Mouse (Mus musculus): ENCODE measurements around the gene Gm5662.
"Not testable (repeated sequence)": the region's sequence is repeated elsewhere in the genome, so short reads cannot be mapped to it uniquely, and the experiment has no call there.

DNA sequence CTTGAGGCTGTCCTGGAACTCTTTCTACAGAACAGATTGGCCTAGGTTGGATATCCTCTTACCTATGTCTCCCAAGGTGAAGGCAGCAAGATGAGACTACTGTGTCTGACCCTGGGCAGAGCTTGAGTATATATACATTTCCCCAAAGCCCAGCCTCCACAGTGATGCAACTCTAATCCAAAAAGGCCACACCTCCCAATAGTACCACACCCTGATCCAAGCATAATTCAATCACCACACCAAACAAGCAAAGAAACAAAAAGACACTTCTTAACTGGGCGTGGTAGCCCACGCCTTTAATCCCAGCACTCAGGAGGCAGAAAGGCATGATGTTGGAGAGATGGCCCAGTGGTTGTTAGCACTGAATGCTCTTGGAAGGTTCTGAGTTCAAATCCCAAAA is 49.6 kb upstream of the Gm5662 start, which contains the start of gene Gm5039:
- not testable (repeated sequence) for TF ChIP-seq CEBPB (IDR thresholded peaks at IDR 0.05; ENCODE audit: insufficient read depth, poor library complexity, severe bottlenecking); POLR2A (IDR thresholded peaks at IDR 0.05; ENCODE audit: insufficient read length, low read depth); E2F4 (IDR thresholded peaks at IDR 0.05; ENCODE audit: insufficient read depth); USF1 (IDR thresholded peaks at IDR 0.05; ENCODE audit: low read depth); MAX (IDR thresholded peaks at IDR 0.05; ENCODE audit: low read depth); SRF (IDR thresholded peaks at IDR 0.05; ENCODE audit: control insufficient read depth, insufficient read length, low read depth)
